Mouse (Mus musculus) inflammation-experienced regulatory T-cells, adult 16 weeks (primary cell): ENCODE results near the gene Nts. TPM values are rescaled to one million over a fixed set of nuclear protein-coding genes. Genes with fewer than 3 reads are reported as not detected.

Source experiments
- polyA plus RNA-seq: library from polyadenylated mRNA; unstranded; fragments of 100-300 nt; shearing (Covaris generic); gene quantifications from one replicate; pipeline ENCODE4 v1.2.1, GENCODE M21; 2017

The Nts gene
- polyA plus RNA-seq: not detected

DNA sequence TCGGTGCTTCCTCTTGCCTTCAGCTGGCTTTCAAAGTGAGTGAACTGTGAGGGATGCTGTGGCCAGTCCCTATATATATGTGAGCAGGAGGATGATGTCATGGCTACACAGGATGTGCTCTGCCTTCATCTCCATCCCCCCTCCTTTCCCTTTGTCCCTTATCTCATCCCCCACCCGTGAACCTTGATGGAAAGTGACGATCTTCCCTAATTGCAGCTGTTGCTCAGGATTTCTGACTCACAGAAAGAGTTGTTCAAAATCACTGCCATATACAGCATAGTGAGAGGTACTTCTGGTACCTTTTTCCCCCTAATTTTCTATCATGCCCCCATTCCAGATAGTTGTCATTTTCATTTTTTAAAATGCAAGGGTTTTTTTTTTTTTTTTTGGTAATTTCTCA, at the start of gene Nts:
Gene Nts, minus strand, starts transcription at position 101 of the 400 bp plus-strand sequence.

GRCm38 (mm10) chr10:102511807-102512461, 21.6 kb upstream of the Nts start, which contains the start of gene Rassf9:
Gene Rassf9, plus strand, starts transcription at chr10:102512222.

Other genes starting within 250 kb of the Nts start
- not detected for gene Rassf9, start 21.7 kb upstream of the Nts start, polyA plus RNA-seq